Mouse (Mus musculus) liver (tissue): ENCODE results near the gene Esr1.

ENCODE experiments used
- DNase-seq: peaks from one replicate; pipeline ENCODE4 v3.0.0-alpha.2; 2020; ENCODE audit warnings: mixed read lengths

Gene Esr1

DNA sequence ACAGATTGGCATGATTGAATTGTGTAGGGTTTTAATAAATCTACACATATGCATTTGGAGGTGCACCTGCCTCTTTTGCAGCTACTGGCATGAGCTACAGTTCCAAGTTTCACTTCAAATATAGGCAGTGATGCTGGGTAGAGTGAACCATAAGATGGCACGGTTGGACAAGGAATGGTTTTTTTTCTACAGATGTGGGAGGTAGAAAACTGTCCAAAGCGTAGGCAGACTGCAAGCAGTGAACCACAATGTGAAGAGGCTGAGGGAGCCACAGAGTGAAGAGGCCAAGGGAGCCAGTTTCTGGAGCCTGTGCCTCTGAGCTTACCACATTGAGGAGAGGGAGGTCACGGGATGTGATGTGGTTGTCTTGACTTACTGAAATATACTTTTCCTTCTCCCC lies 238.5 kb downstream of the Esr1 start:
- DNase-seq, result no peak

DNA sequence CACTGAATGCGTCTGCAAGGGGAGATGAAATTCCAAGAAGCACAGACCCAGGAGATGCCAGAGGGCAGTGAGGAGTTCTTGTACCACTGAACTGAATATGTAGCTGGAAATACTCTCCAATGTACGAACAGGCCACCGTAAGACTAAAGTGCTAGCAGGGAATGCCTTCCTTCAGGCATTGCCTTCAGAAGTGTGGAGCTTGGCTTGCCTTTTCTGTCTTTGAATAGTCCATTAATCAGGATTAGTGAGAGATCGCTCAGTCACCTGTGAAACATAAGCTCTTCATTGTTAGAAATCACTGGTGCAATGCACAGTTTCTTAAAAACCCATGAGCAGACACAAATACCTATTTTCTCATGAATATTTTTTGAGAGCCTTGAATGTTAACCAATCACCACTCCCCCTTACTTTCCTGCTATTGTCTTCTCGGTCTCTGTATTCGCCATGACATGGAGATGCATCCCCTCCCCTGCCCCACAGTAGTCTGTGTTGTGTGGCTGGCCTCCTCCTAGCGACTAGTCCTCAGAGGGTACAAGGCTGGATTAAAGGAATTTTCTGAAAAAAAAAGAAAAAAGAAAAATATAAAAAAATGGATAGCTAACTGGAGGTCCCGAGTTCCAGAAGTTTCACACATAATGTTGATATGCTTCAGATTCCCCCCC lies 263.8 kb downstream of the Esr1 start:
- no peak for DNase-seq

DNA sequence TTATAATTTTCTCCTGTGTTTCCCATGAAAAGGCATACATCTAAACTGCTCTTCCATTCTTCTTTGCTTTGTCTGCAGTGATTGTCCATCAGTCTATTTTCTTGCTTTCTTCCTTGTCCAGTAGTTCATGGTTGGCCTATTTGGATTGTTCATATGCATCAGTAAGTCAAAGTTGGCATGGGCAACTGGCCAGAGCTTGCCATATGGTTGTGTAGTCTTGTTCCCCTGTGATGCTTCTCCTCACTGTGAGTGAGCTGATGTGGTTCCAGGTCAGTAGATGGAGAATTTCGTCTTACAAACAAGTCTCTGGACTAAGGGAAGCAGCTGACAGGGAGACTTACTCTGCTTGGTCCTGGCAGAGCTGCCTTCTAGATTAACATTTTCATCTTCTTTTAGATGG lies 270.0 kb downstream of the Esr1 start:
- DNase-seq, result no peak

DNA sequence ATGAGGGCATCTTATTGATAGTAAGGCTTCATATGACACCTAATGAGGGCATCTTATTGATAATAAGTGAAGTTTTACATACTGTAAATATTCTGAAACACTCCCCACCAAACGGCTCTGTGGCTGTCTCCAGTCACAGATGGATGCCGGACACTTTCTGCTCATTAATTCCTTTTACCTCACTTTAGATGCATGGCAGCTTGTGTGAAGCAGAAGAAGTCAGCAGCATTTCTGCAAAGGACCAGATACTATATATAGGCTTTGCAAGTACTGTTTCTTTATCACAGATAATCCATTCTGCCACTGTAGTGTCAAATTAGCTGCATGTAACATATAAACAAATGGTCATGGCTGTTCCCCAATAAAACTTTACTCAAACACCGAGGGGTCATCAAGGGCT lies 274.1 kb downstream of the Esr1 start:
- no peak for DNase-seq

DNA sequence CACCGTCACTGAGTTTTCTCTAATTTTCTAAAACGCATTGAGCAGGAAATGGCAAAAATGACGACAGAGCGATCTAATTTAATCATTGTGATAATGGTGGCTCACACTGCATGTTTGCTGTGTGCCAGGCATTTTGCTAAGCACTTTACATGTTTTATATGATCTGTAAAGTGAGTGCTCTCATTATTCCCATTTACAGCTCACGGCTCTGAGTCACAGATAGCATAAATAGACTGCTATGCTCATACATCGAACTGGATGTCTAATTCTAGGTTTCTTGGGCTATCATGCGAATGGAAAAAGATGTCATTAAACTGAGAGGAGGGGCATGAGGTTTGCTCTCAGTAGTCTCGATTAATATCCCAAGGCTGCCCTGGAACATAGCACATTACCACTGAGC lies 274.6 kb downstream of the Esr1 start:
- no peak for DNase-seq

DNA sequence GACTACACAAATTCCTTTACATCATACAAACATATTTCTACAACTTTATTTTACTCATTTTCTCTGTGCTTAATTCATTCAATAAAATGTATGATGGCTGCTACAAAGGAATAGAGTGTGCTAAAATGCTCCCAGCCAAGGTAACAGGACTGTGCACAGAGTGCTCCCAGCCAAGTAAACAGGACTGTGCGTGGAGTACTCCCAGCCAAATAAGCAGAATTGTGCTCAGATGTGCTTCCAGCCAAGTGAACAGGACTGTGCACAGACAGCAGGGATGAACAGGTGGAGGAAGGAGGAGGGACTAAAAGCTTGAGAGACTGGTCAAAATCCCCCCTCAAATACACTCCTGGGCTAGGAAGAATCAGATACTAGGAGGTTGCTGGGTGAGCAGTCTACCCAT lies 282.1 kb downstream of the Esr1 start:
- no peak for DNase-seq

DNA sequence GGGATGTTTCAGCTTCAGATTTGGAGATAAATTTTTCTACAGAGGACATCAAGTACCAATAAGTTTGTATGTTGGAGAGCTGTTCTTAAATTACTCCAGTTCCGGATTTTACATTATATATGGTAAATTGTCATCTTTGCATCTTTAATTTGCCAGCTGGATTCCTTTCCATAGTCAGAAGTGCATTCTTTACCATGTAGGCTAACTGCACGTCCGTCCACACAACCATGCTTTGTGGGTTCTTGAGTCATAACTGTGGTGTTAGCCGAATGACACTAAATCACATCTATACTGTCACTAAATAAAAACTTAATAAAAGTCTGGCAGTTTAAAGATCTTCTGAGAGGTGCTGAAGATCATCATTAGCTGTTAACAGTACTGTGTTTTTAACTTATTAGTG lies 286.4 kb downstream of the Esr1 start:
- no peak for DNase-seq

DNA sequence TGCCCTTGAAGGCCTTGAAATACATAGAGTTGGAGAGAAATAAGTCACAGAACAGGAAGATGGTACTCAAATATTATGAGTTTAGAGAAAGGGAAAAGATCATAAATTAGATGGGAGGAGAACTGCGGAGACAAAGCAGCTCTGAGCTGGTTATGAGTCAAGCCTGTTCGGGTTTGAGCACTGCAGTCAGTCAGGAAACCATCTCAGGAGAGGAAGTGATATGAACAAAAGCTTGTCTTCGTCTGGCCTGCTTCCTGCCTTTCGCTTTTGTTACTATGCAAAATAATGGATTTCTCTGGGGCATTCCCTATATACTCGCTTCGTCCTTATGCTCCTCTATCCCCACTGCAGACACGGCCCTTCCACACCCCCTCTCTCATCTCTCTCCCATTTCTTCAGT lies 288.9 kb downstream of the Esr1 start:
- DNase-seq, result no peak

DNA sequence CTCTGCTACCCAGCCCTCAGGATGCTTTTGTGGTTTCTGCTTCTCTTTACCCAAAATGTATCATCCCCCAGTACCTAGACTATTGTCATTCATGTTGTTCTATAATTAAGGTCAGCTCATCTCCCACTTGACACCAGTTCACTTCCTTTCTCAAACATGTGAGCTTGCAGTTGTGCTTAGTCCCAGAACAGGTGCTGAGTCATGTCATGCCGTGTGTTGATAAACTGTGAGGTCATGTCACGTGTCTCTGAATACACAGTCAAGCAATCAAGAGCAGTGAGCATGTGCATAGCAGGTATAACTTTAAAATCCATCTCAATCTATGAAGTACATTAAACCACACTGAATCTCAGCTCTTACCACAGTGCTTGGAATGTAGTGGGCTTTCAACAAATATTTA lies 297.9 kb downstream of the Esr1 start:
- no peak for DNase-seq

DNA sequence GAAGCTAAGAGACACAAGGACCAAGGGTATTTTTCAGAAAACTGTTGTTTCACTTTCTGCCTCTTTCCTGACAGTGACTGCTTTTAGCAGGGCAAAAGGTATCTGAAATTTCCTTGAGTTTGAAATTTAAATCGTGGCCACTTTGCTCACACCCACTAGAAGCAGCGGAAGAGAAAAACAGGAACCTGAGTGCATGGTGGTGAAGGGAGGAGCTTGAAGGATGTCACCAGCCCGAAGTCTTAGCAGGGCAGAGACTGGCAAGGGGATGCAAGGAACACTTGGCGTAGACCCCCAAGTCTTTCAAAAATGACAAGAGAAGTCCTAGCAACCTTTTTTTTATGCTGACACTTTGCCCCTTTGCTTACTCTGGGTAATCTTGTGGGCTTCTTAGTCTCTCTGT lies 299.1 kb downstream of the Esr1 start:
- DNase-seq, result no peak

DNA sequence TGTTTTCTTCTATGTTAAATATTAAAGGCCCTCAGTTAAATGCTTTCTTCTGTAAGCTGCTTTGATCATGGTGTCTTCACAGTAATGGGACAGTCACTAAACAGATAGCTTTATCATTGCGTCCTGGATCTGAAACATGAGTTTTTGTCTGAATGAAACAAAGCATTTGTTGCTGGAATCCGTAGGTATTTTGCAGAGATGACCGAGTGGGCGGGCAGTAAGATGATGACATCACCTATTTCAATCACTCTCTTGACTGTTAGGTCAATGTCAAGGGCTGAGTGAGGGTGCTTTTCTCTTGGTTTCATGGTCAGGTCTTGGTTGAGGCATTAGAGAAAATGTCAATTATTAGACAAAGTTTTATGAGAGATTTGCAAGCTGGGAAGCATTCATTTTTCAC lies 307.7 kb downstream of the Esr1 start:
- DNase-seq, result no peak

DNA sequence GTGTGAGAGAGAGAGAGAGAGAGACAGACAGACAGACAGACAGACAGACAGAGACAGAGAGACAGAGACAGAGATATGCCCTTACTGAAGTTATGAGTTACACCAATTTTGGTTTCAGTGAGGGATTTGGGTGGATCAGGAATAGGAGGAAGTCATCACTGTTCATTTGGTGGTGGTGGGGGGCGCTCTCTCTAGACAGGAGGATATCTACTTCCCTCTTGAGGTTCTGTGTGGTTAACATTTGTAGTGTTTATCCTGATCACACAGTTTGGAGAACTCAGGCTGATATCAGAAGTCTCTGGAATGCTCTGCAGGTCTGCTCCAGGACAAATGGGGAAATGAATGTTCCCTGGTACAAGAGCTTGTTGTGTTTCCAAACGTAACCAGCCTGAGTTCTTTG lies 312.2 kb downstream of the Esr1 start:
- DNase-seq, result no peak

DNA sequence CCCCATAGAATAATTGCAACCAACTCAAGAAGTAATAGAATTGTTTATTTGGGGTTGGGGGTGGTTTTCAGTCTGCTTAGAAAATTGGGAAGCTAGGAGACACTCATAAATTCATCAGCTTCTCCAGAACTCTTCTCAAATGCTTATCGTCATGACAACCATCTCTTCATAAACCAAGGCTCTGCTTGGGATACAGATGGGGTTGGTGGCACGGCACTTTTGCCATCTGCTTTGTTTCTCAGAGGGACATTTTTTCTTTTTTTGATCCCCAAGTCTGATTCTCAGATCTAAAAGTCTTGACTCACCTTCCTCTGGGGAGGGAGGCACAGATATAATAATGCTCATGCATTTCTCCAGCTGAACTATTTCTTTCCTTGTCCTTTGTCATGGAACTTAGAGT lies 313.0 kb downstream of the Esr1 start:
- DNase-seq, result no peak

DNA sequence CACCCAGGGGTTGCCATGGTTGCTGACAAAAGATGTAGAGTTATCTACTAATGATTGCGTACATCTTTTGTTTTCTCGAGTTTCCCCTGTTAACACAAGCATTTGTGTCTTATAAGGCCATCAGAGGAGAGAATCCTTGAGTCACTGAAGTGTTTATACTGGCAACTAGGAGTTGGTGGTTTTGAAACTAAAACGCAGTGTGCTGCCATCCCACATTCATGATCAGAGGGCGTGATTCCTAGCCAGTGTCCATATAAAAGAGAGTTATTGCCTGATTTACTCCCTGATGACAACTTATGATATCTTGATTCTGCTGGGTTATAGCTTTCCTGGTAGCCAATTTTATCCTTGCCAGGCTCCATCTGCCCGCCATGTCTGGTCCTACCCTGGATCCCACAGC lies 331.8 kb downstream of the Esr1 start:
- no peak for DNase-seq

DNA sequence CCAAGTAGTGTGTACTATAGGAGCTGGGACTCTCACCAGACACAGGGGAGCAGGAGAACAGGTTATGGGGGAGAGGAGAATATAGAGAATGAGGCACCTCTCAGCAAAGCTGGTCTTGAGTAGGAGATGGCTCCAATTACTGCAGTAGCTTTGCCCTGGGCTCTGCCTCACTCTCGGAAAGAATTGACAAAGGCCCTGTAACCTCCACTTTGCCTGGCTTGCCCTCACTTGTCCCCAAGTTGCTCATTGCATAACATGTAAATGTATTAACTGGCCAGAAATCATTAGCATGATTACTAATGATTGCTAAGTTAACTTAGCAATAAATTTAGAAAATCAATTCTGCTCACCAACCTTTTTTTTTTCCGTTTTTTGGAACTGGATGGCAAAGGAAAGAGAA lies 333.3 kb downstream of the Esr1 start:
- no peak for DNase-seq

DNA sequence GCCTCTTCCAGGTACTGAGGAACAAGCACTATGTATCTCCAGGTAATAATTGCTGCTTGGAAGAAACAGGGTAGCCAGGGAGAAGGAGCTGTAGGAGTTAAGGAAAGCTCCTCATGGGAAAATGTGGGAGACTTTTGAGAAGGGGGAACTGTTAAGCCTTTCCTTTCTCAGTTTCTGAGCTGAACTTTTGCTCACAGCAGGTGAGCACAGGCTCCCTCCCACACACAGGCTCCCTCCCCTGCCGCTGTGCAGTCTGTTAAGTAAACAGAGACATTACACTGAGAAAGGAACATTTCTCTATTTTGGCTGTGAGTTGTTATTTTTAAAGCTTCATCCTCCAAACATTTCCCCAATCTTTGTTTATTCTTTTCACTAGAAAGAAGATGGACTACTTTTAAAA lies 354.4 kb downstream of the Esr1 start:
- DNase-seq, result no peak

DNA sequence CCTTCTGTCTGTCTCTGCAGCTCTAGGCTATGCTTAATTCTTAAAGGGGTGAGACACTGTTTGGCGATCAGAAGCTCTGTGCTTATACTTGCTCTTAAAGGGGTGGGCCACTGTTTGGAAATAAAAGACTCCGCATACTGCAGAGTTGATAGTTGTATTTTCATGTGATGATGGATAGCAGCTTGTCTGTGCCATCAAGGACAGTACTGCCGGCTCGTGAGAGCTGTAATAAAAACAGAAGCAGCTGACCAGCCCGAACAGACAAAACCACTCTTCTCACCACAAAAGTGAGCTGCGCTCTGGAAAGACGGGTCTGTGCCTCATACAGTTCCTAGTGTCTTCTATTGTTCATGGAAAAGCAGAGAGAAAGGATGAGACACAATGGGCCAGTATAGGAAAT lies 359.8 kb downstream of the Esr1 start:
- DNase-seq, result no peak

DNA sequence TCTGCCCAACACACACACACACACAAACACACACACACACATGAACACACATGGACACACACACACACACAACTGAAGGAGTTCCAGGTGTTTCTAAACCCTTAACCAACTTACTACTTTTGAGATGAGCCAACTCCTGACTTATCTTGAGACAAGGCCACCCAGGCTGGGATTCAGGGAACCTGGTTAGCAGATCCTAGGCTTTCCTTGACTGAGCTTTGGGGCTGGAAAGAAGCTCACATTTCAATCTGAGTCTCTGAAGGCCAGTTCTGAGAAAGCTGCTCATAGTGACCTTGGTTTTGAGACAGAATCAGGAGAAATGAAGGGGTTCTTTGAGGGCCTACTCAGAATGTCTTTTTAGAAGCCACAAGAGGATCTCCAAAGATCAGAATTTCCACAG lies 360.2 kb downstream of the Esr1 start:
- DNase-seq, result no peak

DNA sequence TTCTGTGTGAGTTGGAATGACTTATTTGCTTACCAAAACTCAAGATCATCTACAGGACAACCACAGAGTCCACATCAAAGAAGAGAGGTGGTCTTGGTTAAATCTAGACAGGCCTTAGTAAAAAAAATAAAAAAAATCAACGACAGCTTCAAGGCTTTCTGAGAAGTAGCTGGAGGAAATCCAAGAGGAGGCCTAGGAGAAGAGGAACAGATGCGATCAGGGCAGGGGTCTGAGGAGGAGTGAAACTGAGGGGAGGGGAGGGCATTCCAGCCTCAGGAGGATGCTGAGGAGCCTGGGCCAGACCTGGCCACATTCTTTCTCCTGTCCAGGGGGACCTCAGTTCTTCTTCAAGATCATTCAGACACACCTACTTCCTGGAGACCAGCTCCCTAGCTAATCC lies 360.6 kb downstream of the Esr1 start:
- DNase-seq, result no peak

DNA sequence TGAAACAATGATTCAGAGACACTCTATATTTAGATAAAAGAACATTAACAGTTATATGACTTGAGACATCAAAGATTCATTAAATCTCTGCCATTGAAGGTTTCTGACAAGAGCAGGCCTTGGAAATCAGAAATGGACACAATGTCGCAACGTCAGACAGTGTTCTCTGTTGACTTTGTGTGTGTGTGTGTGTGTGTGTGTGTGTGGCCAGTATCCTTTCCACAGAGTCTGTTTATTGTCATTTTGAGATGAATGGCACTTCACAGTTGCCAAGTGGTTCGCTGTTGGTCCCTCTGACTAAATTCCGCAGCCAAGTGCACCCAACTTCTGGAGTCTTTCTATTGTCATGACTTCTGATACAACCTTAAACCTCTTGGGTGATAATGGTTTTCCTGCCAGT lies 362.9 kb downstream of the Esr1 start:
- DNase-seq, result no peak

DNA sequence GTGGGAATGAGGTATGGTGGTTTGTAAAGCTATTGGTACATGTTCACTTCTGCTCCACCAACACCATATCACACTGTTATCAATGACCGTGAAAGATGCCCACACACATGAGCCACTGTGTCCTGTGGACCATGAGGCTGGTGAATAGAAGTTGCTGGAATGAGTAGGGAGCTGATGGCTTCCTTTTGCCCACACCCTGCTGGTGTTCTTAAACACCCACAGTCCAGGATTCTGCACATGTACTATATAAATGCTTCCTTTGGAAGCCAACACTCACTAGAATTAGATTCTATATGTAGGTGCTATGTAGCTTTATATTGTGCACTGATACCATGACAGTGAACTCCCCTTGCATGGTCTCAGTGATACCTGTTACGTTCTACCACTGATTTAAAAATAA lies 365.2 kb downstream of the Esr1 start:
- DNase-seq, result no peak

DNA sequence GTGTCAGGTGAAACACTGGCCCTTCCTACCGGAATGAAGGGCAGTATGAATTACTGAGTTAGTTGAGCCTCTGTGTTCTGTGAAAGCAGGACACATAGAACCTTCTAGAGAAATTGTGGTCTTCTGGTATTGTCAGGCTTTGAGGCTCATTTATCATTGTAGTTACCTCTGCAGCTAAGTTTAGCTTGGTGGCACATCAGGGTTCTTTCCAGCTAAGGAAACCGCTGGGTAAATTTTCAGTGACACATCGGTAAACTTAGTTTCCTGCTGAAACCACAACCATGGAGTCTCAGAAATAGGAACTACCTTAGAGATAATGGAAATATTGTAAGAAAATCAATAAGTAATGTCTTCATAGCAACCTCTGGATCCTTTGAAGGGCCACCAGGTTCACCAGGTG lies 366.0 kb downstream of the Esr1 start:
- no peak for DNase-seq

DNA sequence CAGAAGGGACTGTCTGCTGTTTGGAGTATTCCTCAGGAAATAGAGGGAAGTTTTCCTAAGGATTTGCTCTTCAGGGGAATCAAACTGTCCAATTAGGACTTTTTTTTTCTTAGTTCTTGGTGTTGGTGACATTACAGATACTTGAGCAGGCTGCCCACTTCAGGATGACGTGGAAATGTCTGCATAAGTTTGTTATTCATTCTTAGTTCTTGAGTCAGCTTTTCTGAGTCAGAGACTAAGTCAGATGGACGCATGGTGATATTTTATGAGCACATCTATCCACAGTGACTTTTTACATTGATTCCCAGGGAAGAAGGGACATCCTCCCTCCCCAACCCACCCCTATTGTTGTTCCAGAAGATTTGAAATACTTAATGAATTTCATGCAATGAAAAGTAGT lies 372.5 kb downstream of the Esr1 start:
- DNase-seq, result no peak

DNA sequence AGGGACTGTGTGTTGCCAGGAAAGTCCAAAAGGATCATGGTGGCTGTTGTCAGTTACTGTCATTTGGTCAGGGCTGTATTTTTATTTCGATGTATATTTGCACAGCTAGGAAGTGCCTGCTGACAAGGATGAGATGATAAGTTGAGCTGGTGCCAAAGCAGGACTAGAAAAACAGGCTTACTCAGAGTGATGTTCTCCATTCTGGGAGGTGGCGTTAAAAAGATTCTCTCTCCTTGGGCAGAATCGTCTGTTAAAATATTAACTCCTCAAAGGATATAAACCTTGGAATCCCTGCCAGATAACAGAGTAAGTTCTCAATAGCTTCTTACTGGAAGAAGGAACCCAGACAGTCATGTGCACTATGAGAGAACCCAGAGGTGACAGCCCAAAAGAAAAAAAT lies 382.4 kb downstream of the Esr1 start:
- DNase-seq, result no peak

DNA sequence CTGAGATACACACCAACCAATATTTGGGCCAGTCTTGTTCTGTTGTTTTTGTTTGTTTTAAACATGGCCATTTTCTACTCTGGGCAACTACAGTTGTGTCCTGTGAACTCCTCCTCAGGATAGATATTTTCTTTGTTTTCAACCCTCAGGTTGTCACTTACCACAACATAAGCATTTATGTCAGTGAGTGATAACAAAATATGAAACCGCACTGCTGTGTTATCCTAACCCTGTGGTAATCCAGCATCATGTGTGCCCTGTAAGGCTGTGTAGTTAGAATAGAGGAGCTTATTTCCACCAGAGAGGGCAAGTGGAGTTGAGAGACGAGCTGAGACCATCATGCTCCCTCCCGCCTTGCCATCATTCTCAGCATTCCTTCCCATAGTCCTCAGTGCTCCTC lies 385.2 kb downstream of the Esr1 start:
- no peak for DNase-seq

DNA sequence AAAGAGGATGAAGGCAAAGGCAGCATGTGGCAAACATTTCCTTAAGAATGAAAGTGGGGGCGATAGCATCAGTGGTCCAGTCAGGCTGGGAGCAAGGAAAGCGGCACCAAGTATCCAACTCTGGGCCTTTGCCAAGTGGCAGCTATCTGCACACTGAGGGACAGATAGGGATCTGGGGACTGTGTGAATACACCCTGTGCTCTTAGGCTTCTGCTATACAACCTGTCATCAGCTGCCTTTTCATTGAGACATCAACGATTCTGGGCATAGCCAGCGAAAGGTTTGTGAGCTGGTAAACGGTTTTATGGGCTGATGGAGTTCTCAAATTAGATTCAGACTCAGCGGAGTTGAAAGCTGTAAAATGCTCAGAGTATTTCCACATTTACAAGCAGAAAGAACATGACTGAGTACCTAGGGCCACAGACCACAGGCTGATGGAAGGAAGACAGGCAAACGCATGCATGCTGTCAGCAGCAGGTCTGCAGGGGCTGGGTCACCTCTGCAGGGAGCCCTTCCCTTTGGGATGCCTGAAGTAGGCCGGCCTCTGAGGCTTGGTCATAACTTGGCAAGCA lies 397.5 kb downstream of the Esr1 start:
- DNase-seq, result no peak
